Mouse (Mus musculus) frontal cortex, adult (tissue): ENCODE data around the gene Ash1l.

Source experiments
- ATAC-seq: cut with Nextera tagmentation; 2 replicates; pipeline ENCODE4 v1.9.2; 2017; ENCODE audit warnings: mild to moderate bottlenecking, moderate library complexity, mixed read lengths; ENCODE audit not compliant: low TSS enrichment

Ash1l gene

DNA sequence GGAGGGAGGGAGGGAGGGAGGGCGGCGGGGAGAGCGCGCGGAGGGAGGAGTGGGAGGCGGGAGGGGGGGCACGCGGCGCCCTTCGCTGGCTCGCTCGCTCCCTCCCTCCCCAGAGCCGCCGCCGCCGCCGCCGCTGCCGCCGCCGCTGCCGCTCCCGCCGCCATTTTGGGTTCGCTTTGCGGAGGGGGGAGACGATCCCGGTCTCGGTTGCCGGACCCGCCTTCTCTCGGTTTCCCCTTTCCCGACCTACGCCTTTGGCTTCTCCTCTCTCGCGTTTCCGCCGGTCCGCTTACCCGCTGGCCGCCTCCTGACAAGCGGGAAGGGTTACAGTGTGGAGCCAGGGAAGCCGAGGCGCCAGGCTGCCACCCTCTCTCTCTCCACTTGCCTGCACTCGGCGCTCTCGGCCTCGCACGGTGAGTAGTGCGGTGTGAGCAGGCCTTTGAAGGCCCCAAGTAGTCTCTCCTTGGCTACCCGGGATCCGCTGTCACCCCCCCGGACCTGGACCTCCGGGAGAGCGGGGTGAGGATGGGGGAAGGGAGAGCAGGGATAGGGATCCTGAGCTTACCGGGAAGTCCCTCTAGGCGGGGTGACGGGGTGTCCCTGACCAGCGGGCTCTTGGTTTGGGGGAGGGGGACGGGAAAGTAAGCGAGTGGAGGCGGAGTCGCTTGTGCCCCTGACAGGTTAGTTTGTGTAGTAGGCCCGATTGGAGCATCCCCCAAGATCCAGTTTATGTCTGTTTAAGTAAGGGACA, at the start of gene Ash1l, which contains the start of gene Dap3:
Gene Ash1l (plus strand): TSS at position 47 of the 751 bp plus-strand sequence.
Gene Dap3 (minus strand): TSS at position 606 of the 751 bp plus-strand sequence.
- peak; percentile 78 for ATAC-seq

DNA sequence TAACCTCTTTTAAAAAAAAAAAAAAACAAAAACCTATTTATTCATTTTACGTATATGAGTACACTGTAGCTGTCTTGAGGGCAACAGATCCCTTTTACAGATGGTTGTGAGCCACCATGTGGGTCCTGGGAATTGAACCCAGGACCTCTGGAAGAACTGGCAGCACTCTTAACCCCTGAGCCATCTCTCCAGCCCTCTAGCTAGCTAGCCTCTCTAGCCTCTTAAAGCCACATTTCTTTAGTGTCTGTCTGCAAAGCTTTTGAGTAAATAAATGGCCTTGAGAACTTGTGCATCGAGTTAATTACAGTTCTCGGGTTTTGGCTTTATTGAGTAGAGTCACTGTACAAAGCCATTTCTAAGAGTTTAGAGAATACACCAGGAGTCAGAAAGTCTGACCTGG, 45.6 kb upstream of the Ash1l start:
- no peak for ATAC-seq

DNA sequence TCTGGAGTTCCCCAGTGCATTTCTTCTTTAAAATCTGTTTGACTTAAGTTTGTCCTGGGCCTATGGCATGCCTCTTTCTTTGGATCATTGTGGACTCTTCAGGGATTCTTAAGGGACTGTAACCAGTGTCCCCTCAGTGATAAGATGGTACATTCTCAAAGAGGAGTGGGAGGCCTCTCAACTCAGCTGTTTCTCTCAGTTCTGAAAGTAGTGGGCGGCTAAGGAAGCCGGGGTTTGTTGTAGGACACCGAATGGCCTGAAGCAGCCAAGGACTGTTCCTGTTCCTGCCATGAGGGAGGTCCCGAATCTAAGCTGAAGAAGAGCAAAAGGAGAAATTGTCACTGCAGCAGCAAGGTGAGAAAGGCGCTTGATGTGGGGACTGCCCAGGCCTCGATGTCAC, 45.2 kb upstream of the Ash1l start:
- ATAC-seq = peak; percentile 55; the same call in 1 of the 2 replicates

DNA sequence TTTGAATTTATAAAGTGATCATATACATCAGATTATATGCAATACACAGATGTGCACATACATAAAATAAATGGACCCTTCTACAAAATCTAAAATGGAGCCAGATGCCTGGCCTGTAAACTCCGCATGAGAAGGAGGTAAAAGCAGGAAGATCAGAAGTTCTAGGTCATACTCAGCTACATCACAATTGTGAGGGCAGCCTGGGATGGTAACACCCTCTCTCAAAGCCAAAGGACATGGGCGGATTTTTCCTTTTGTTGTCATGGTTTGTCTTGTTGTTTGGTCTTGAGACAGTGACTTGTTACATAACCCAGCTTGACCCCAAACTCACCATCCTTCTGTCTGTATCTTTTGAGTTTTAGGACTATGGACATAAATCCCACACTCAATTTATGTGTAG, 44.7 kb upstream of the Ash1l start:
- no peak for ATAC-seq

DNA sequence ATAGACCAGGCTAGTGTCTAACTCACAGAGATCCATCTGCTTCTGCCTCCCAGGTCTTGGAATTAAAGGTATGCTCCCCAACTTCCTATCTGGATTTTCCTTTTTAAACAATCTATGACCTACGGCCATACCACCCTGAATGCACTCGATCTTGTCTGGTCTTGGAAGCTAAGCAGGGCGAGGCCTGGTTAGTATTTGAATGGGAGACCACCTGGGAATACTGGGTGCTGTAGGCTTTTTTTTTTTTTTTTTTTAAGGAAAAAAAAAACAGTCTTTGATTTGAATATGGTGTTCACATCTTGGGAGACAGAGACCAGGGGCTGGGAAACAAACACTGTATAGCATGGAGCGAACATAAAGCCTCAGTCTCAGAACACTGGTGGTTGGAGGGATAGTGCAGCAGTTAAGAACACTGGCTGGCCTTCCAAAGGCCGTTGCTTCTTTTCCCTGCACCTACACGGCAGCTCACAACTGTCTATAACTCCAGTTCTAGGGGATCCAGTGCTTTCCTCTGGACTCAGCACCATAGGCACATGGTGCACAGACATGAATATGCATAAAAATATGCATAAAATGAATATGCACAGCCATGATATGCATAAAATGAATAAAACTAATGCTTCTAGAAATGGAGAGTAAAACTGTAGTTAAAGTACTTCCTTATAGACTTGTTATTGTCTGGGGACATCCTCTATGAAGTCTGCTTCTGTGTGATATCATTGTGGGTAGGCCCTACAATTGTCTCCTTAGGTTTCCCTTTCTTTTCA, 43.8 kb upstream of the Ash1l start:
- peak; percentile 53 for ATAC-seq

DNA sequence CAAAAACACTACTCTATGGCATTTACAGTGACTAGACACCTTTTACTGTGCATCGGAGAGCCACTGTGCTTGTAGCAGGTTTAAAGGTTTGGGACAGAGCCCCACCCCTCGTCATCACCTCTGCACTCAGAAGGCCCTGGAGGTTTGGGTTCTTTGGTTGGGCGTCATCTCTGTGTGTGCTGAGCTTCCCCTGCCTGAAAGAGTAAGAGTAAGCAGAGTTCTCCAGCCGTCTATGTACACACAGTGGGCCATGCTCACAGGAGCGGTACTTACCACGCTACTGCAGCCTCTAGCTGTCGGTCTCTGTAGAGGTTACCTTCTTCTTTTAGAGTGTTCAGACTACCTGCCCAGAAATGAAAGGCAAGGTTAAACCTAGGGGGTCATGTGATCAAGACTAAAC, 37.8 kb upstream of the Ash1l start:
- ATAC-seq = no peak

DNA sequence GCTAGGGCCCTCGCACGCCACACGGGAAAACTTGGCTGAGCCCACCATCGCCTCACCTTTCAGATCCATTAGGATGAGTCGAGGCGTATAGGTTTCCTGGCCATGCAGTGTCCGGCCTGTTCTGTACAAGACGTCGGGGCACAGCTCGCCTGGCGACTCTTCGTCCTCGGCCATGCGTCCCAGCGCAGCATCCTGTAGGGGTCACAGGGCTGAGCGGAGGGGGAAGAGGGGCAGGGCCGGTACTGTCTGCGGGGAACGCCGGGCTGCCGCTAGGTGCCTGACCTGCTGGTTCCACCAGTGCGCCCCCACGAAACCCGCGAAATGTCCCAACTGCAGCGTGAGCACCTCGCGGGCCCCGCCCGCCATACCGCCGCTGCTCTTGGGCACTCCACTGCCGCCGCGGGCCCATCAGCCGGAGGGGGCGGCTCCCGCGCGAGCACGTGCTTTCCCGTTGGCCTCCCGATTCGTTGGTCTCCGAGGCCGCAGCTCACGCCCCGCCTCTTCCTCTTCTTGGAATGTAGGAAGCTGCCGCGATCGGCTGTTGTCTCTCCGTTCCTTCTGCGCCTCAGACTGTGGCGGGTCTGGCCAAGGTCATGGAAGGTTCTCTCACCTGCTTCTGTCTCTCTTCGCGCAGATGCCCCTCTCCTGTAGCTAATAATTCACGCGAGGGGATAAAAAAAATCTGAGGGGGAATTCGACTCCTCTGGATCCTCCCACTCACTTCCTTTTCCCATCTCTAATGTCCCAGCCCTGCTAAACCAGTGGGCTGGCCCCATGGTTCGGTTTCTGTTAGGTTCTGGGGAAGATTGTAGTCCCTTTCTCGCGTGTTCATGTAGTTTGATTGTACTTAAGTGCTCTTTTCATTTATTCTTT, 36.7 kb upstream of the Ash1l start, which contains the start of gene Msto1:
Gene Msto1 (minus strand): TSS at position 489 of the 873 bp plus-strand sequence.
- peak; percentile 98 for ATAC-seq

DNA sequence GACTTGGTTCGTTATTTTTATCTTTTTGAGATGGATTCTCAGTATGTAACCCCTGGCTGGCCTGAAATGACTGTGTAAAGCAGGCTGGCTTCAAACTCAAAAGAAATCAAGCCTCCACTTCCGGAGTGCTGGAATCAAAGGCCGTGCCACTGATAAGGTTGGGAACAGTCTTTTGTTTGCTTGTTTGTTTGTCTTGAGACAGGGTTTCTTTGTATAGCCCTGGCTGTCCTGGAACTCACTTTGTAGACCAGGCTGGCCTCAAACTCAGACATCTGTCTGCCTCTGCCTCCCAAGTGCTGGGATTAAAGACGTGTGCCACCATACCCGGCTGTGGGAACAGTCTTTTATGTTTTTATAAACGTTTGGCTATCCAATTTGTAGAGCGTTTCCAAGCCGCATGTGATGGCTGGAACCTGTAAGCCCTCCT, 36.0 kb upstream of the Ash1l start:
- no peak; the same call in 1 of the 2 replicates for ATAC-seq

DNA sequence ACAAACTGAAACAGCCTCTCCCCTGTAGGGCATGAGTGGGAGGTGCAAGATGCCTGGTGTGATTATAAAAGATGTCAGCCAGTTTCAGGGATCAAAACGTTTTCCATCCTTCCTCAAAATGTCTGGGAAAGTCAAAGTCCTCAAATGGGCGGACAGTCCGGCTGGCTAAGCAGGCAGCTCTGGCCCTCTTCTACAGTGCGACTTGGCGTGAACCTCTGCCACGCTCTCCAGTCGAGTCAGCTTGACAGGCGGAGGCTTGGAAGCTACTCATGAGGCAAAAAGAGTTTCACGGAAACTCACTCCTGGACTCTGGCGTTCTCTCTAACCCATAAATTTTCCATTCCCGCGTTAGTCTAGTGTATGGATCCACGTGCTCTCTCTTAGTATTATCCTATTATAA, 31.4 kb upstream of the Ash1l start:
- ATAC-seq = no peak

DNA sequence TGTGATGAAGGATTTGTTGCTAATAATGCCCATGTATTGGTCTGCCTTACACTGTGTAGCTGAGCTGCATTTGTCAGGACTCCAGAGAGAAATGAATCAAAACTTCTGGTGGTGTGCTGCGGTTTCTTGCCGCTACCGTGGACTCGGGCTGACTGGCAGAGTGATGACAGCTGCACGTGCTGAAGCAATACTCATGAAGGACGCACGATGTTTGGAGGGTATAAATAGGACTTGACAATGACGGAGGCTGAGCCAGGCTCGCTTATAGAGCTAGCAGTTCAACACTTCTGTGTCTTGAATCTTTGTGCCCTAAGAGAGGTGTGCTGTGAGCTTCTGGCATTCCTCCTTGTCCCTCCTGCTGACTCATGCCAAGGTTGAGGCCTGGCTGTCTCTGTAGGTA, 29.0 kb upstream of the Ash1l start:
- no peak for ATAC-seq

DNA sequence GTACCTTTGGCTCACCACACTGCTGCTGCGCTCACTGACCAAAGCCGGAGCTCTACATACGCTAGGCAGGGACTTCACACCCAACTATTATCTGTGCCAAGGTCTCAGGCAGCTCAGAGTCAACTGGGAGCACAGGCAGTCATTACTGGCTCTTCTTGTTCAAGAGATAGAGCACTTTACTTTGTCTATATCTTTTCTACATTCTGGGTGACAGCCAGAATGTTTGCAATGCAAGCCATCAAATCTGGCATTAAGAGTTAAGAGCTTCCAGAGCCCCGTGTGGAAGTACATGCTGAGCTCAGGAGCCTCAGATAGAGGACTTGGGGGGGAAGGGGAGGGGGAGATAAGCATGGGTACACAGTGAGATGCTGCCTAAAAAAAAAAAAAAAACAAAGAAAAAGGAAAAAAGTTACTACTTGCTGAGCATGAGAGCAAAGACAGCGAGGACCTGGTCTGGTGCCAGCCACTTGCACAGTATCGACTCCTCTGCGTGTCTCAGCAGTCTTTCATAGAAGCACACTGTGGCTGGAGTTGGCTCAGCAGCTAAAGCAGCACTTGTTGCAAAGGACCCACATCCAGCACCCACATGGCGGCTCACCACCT, 26.3 kb upstream of the Ash1l start:
- no peak for ATAC-seq

DNA sequence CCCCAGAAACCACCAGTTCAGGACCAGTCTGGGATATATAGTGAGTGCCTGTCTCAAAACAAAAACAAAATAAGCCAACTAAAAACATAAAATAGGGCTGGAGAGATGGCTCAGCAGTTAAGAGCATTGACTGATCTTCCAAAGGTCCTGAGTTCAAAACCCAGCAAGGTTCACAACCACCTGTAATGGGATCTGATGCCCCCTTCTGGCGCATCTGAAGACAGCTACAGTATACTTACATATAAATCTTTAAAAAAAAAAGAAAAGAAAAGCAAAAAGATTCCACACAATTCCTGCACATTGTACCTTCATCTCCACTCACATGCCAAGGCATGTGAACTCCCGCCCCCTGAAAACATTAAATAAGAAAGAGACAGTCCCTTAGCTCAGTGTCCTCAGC, 24.8 kb upstream of the Ash1l start:
- ATAC-seq = no peak

DNA sequence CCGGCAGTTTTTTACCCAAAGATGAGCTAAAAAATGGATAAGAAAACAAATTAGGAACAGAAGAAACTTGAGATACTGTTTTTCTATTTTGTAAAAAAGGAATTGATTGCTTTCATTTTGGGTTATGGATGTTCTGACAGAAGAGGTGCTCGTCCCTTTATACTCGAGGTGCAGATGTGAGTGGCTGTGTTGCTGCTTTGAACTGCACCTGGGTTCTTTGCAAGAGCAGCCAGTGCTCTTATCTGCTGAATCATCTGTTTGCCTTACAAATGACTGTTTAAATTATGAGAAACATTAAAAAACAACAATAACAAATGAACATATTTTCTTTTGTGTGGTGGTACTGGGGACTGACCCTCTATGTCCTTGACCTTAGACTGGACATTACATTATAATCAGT, 20.9 kb upstream of the Ash1l start:
- no peak for ATAC-seq

DNA sequence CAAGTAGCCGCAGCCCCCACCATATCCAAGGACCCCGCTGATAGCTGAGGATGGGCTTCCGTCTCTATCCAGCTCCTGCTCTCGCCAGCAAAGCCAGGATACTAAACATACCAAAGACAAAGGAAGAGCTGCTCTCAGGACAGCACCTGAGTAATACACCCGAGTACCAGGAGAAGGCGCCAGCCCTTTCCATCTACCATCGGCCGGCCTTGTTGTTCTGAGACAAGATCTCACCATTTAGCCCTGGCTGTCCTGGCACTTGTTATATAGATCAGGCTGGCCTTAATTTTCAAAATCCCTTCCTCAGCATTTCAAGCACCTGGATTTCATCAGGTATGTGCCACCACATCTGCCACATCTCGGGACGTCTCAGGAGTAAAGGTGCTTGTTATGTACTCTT, 11.4 kb upstream of the Ash1l start:
- ATAC-seq = no peak

DNA sequence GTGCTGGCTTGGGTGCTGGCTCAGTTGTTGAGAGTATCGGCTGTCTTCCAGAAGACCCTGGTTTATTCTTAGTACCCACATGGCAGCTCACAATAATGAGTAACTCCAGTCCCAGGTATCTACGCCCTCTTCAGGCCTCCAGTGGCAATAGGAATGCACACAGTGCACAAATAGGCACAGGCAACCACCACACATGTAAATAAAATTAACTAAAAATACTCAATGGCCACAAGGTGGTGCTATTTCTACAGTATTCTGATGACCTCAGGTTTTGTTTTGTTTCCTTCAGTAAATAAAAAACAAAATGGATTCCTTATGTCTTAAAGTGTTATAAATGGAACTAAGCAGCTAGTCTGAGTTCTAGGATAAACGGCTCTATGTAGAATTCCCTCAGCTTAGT, 10.7 kb upstream of the Ash1l start:
- no peak for ATAC-seq

DNA sequence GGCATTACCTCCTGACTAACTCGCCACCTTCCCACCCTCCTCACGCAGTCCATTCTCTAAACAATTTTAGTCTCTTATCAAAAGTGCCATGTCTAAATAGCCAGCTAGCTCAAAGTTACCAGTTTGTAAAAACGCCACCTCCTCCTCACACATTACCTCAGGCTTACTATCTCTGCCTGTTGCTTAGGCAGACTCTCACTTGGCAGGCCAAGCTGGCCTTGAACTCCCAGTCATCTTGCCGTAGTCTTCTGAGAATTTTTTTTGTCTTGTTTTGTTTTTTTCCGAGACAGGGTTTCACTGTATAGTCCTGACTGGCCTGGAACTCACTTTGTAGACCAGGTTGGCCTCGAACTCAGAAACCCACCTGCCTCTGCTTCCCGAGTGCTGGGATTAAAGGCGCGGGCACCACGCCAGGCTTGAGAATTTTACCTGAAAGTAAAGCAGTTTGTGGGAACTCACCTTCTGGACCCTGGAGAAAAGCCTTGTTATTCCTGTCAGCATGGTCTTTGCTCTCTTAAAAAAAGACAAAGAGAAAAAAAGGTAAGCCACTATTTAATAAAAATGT, 8.0 kb upstream of the Ash1l start:
- ATAC-seq = no peak

DNA sequence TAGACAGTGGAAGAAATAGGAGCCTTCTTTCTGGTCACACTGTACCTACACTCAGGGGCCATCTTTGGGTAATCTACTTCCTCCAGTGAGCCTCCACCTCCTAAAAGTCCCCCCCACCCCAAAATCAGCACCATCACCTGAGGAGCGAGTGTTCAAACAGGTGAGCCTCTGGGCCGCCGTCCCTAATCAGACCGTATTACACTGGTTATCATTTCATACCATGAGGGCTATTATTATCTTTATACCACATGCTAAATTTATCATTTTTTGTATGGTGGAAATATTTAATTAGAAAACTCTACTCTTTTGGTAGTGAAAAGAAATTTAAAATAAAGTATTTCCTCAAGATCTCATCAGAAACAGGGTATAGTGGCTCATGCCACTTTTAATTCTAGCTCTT, 6.3 kb upstream of the Ash1l start:
- no peak for ATAC-seq

DNA sequence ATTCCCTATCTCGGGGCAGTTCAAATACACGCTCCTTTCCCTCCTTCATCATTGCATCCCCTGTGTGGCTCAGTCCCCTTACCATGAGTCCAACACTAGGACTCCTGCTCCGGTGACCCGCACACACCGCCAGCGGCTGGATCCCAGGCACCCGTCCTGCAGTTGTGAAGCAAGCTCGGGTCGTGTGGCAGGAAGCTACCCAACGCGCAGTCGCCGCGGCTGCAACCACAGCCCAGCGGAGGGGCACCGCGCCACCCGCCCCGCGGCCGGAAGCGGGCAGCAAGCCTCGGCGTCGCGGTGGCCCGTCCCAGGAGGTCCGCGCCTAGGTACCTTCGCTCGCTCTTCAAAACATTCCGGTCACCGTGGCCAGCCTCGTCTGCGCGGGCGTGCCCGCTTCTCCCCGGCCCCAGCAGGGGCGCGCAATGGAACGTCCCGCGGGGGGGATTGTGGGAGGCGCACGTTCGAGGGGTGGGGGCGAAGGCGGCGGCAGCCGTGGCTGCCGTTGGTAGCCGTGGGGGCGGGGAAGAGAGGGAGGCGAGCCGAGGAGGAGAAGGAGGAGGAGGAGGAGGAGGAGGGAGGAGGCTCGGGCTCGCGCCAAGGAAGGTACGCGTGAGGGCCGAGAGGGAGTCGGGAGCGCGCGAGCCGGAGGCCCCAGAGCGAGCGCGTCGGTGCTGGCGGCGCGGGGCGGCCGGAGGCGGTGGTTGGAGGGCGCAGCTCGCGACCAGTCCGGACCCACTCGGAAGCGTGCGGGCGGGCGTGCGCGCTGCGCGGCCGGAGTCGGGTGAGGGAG, 441 bp upstream of the Ash1l start:
- peak; percentile 81 for ATAC-seq

DNA sequence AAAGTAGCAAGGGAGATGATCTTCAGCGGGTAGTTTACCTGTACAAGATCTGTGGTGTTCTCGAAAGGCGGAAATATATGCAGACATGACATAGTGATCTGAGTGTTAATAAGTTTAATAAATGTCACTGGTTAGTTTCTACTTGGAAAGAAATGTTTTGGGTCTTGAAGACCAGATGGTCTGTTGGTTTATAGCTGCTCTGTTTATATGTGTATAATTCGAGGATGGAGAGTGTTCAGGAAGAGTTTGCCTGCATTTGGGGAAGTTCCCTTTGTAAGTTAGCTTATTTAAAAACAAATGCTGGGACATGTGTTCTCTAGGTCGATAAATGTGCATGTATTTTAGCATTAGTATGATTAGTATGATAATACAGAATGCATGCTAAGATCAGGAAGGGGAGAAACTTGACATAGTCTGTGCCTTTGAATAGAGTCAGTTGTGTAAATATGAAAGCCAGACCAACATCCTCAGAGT, 942 bp downstream of the Ash1l start:
- ATAC-seq = no peak

DNA sequence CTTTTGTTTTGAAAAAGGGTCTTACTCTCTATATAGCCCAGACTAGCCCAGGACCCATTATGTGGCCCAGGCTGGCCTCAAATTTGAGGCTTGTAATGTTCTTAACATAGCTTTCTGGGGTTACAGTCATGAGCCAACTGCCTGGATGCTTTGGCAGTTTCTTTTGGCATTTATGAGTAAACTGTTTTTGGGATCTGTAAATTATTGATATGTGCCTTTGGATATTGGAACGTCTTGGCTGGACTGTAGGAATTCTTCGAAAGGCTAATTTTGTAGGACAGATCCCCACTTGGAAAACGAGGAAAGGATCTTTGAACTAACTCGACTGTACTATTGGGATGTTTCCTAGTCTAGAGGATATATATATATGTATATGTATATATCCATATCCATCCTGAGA, 2.8 kb downstream of the Ash1l start:
- no peak for ATAC-seq
